ENCODE assay signal across 11 mouse cellular contexts in the genomic region with DNA sequence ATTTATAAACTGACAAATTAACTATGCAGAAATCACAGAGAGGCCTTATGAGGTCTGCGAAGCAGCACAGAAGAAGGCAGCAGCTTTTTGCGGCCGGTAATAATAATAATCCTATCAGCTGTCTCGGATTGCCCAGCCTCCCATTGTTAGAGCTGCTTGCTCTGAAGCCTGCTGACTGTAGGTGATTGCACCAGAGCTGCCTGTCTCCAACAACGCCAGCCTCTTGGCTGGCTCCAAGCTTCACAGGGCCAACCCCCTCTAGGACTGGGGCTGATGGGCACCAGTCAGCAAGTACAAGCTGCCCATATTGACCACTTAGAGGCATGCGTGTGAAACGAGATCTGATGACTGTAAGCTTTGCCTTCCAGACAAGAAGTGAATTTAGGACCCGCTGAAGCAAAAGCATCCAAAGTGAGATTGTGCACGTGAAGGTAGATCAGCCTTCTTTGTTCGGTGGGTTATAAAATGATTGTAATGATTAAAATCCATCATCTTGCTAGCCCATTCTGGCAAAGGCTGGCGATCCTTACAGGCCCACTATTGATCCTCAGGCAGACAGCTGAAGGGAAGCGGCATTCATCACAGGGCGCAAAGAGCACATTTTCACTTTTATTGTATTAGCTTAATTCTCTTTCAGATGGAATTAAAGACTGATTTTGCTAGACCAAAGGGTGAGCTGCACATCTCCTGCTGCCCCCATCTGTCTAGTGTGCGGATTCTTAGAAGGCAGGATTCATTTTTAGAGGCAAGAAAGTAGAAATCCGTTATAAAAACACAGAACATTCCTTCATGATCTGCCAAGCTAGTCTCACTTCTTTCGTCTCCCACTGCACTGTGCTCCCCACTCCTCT.
DNase-seq lines count a peak whose midpoint lies in the region; ATAC-seq lines count a peak whose summit lies in the region.
"Had no signal": no experiment of that assay in that cellular context is flagged by ENCODE, and none has a peak within 500 bp of the region (broad histone marks: within the 10 kb centered on the region; RNA-seq: fewer than 3 reads in every experiment).

No protein-coding gene starts in this region.

- peaks cover 43% of the 10 kb centered on the region for H3K4me1 ChIP-seq in forebrain, embryonic 13.5 days
- H3K4me1 ChIP-seq: embryonic facial prominence, embryonic 15.5 days had no signal

- H3K27me3 ChIP-seq in forebrain, embryonic 13.5 days = no peaks in the 10 kb centered on the region
- H3K27me3 ChIP-seq: embryonic facial prominence, embryonic 15.5 days; kidney, embryonic 15.5 days had no signal

- peak overlapping the region; percentile 36 for H3K4me2 ChIP-seq in forebrain, embryonic 13.5 days
- H3K4me2 ChIP-seq: embryonic facial prominence, embryonic 15.5 days; heart, embryonic 11.5 days; kidney, embryonic 15.5 days had no signal

- 13% methylated on average over 16 of the region's 16 CpGs for WGBS in forebrain, embryonic 13.5 days

- peak overlapping the region; percentile 56 for H3K9ac ChIP-seq in forebrain, embryonic 13.5 days
- H3K9ac ChIP-seq: embryonic facial prominence, embryonic 15.5 days; kidney, embryonic 15.5 days had no signal

- H3K36me3 ChIP-seq in forebrain, embryonic 13.5 days (ENCODE audit: poor library complexity, severe bottlenecking) = no peaks in the 10 kb centered on the region
- H3K36me3 ChIP-seq: embryonic facial prominence, embryonic 15.5 days; kidney, embryonic 15.5 days had no signal

- peak; percentile 90 for ATAC-seq in forebrain, embryonic 13.5 days
- no peak for ATAC-seq in monocyte, adult 5-6 weeks (replicated peaks; ENCODE audit: insufficient number of reproducible peaks, low FRiP score, low TSS enrichment, poor library complexity, severe bottlenecking)

- DNase-seq in right cerebral cortex, adult 18-20 months = peak; percentile 10
- no peak for DNase-seq in right cerebral cortex, postnatal 14 days
- DNase-seq in layer of hippocampus, postnatal 10 days (ENCODE audit: low spot score in 2 of 2) = peak; percentile 34 to 50
- DNase-seq in retina, postnatal 1 day = peak; percentile 74
- DNase-seq in ovary, adult 18-20 months (ENCODE audit: low spot score) = no peak
- no peak for DNase-seq in gastrocnemius, postnatal 25 days

- peak overlapping the region; percentile 97 for H3K27ac ChIP-seq in forebrain, embryonic 13.5 days
- H3K27ac ChIP-seq: embryonic facial prominence, embryonic 15.5 days; kidney, embryonic 15.5 days had no signal

- no peak overlapping the region for H3K4me3 ChIP-seq in forebrain, embryonic 13.5 days
- H3K4me3 ChIP-seq: embryonic facial prominence, embryonic 15.5 days; kidney, embryonic 15.5 days had no signal

- H3K9me3 ChIP-seq in forebrain, embryonic 13.5 days (replicated peaks) = no peaks in the 10 kb centered on the region
- H3K9me3 ChIP-seq: embryonic facial prominence, embryonic 15.5 days; kidney, embryonic 15.5 days had no signal

Comparison
In these comparisons a context has a peak if more than half of its experiments do, and no peak if none do; other contexts are left out.
1. DNase-seq: peak in right cerebral cortex, adult 18-20 months (single experiment), layer of hippocampus, postnatal 10 days (2 of 2) and retina, postnatal 1 day (single experiment); none in right cerebral cortex, postnatal 14 days (single experiment), ovary, adult 18-20 months (single experiment) and gastrocnemius, postnatal 25 days (single experiment).